Mouse (Mus musculus) myocyte (in vitro differentiated cells): ENCODE measurements around the gene Cux1. TPM values are rescaled to one million over a fixed set of nuclear protein-coding genes. Genes with fewer than 3 reads are reported as not detected.

Experiments
- H3K27me3 ChIP-seq: one replicate; pipeline ENCODE4 v1.6.1; 2011; ENCODE audit not compliant: control insufficient read depth, insufficient read depth, insufficient read length
- H3K36me3 ChIP-seq: one replicate; pipeline ENCODE4 v1.6.1; 2011; ENCODE audit not compliant: control insufficient read depth, insufficient read depth
- H3K4me2 ChIP-seq: one replicate; pipeline ENCODE4 v1.6.1; 2011; ENCODE audit warnings: low read depth, control low read depth
- H3K4me3 ChIP-seq: one replicate; pipeline ENCODE4 v1.5.1; 2011; ENCODE audit warnings: mild to moderate bottlenecking, control low read depth, moderate library complexity
- H3K79me2 ChIP-seq: one replicate; pipeline ENCODE4 v1.6.1; 2011; ENCODE audit not compliant: control insufficient read depth, insufficient read depth
- H3ac ChIP-seq: one replicate; pipeline ENCODE4 v1.6.1; 2011; ENCODE audit not compliant: control insufficient read depth, insufficient read length
- CEBPB ChIP-seq: IDR thresholded peaks from 2 replicates; pipeline ENCODE4 v1.6.1; 2011; ENCODE audit warnings: mild to moderate bottlenecking, moderate library complexity; ENCODE audit not compliant: poor library complexity, insufficient read depth, severe bottlenecking
- E2F4 ChIP-seq: IDR thresholded peaks from one replicate; pipeline ENCODE4 v1.6.1; 2011; ENCODE audit warnings: mild to moderate bottlenecking, control low read depth, moderate library complexity; ENCODE audit not compliant: insufficient read depth
- MAX ChIP-seq: IDR thresholded peaks from one replicate; pipeline ENCODE4 v1.6.1; 2011; ENCODE audit warnings: low read depth, mild to moderate bottlenecking, control low read depth
- MYOD1 ChIP-seq, 3 experiments: IDR thresholded peaks; one replicate each; pipeline ENCODE4 v1.6.1; 2011; ENCODE audit warnings: control low read depth in 2 of 3, low read depth in 2 of 3, mild to moderate bottlenecking in 2 of 3, moderate library complexity in 1 of 3; ENCODE audit not compliant: insufficient read length in 2 of 3, control insufficient read depth in 1 of 3
- MYOG ChIP-seq, 3 experiments: IDR thresholded peaks; one replicate each; pipeline ENCODE4 v1.6.1; 2011; ENCODE audit warnings: control low read depth in 2 of 3, low read depth in 2 of 3, mild to moderate bottlenecking in 2 of 3; ENCODE audit not compliant: insufficient read length in 2 of 3, control insufficient read depth in 1 of 3, insufficient read depth in 1 of 3
- POLR2A ChIP-seq: IDR thresholded peaks from one replicate; pipeline ENCODE4 v1.6.1; 2011; ENCODE audit warnings: low read depth, mild to moderate bottlenecking, control low read depth, moderate library complexity; ENCODE audit not compliant: insufficient read length
- POLR2AphosphoS2 ChIP-seq: IDR thresholded peaks from one replicate; pipeline ENCODE4 v1.6.1; 2011; ENCODE audit warnings: low read depth, control low read depth; ENCODE audit not compliant: insufficient read length
- REST ChIP-seq: IDR thresholded peaks from one replicate; pipeline ENCODE4 v1.6.1; 2011; ENCODE audit warnings: mild to moderate bottlenecking, control low read depth, moderate library complexity; ENCODE audit not compliant: insufficient read depth, insufficient read length
- SRF ChIP-seq: IDR thresholded peaks from one replicate; pipeline ENCODE4 v1.6.1; 2011; ENCODE audit warnings: low read depth; ENCODE audit not compliant: control insufficient read depth, insufficient read length
- TCF12 ChIP-seq: IDR thresholded peaks from one replicate; pipeline ENCODE4 v1.6.1; 2011; ENCODE audit warnings: mild to moderate bottlenecking, control low read depth; ENCODE audit not compliant: poor library complexity, insufficient read depth, severe bottlenecking
- TCF3 ChIP-seq: IDR thresholded peaks from one replicate; pipeline ENCODE4 v1.6.1; 2011; ENCODE audit warnings: low read depth, control low read depth; ENCODE audit not compliant: insufficient read length
- USF1 ChIP-seq: IDR thresholded peaks from one replicate; pipeline ENCODE4 v1.6.1; 2011; ENCODE audit warnings: low read depth, mild to moderate bottlenecking, control low read depth, moderate library complexity
- polyA plus RNA-seq: library from polyadenylated mRNA; unstranded; fragments of >200 nt; fragmentation: generic; extraction: Trizol; gene quantifications from one replicate; pipeline ENCODE4 v1.2.1, GENCODE M21; 2012; ENCODE audit warnings: missing spikeins

The Cux1 gene
- polyA plus RNA-seq, 1 experiment = 50.7 TPM

DNA sequence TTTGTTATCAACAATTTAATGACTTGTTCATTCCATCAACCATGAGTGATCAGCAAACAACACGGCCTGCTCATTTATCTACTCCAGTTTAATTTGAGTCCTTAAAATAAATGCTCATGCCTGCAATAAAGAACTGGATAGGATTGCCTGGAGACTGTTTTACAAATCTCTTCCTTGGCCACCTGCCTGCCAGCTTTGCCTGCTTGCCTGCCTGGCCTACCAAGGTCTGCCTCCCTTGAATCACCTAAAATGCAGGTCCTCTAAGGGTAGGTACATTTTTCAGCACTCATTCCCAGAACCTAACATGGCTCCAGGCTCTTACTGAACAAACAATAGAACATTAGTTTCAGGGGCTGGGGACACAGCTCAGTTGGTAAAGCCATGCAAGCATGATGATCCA is 39.4 kb downstream of the Cux1 start:
- TF ChIP-seq MYOD1 (IDR thresholded peaks at IDR 0.05; ENCODE audit: control insufficient read depth in 1 of 3, insufficient read length in 2 of 3, low read depth in 2 of 3) = no peak
- TF ChIP-seq SRF = no peak
- TF ChIP-seq MYOG (IDR thresholded peaks at IDR 0.05; ENCODE audit: control insufficient read depth in 1 of 3, insufficient read depth in 1 of 3, insufficient read length in 2 of 3, low read depth in 2 of 3) = no peak
- Histone ChIP-seq H3K79me2 (peaks cover 90% of the 10 kb centered on the region), H3K4me3 (no peak overlapping the region), H3K4me2 (no peak overlapping the region), H3K27me3 (no peaks in the 10 kb centered on the region), H3ac (no peak overlapping the region), H3K36me3 (no peaks in the 10 kb centered on the region)

DNA sequence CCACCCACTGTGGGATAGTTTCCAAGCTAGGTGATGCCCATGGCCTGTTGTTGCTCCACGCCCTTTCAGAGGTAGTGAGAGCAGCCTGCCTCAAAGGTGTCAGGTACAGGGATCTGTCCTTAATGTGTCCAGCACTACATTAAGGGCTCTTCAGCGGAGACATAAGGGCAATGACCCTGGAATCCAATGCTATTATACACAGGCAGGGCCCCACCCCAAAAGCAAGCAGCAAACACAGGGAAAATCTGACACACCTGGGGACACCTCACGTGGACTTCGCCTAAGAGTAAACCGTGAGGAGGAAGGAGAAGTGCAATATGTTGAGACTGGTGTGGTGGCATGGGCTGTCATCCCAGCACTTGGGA is 40.8 kb downstream of the Cux1 start:
- Histone ChIP-seq H3K4me2 (no peak overlapping the region), H3K27me3 (no peaks in the 10 kb centered on the region), H3ac (no peak overlapping the region), H3K79me2 (peaks cover 85% of the 10 kb centered on the region), H3K36me3 (no peaks in the 10 kb centered on the region), H3K4me3 (no peak overlapping the region)
- TF ChIP-seq USF1 (no peak), CEBPB (no peak), TCF3 (no peak), SRF (no peak), MAX (no peak), MYOG (IDR thresholded peaks at IDR 0.05; ENCODE audit: control insufficient read depth in 1 of 3, insufficient read depth in 1 of 3, insufficient read length in 2 of 3, low read depth in 2 of 3) (no peak), POLR2AphosphoS2 (no peak), TCF12 (no peak), POLR2A (no peak), REST (no peak), MYOD1 (IDR thresholded peaks at IDR 0.05; ENCODE audit: control insufficient read depth in 1 of 3, insufficient read length in 2 of 3, low read depth in 2 of 3) (no peak), E2F4 (no peak)

DNA sequence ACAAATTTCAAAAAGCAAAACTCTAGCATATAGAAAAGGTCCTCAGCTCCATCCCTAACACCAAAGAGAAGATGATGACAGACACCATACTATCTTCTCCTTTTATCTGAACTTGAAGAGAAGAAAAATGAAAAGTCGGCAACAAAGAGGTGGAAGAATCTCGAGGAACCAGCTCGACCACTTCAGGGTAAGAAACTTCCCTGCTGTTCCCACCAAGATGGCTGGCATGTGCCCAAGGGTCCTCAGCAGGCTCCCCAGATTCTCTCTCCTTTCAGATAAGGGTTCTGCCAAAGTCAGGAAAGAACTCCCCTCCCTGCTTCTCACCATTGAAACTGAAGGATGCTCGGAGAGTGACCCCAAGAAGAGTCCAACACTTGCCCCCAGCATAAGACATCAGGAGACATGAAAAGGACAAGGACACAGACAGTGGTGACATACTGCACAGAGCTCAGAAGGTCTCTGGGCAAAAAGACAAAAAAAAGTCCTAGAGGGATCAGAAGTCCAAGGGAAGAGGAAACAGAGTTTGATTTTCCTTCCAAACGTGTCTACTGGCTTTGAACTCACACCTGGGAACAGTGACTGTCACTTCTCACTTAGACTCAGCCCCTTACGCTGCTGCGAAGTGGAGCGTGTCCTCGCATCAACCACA is 41.3 kb downstream of the Cux1 start:
- H3K27me3 ChIP-seq = no peaks in the 10 kb centered on the region
- no peak overlapping the region for H3K4me2 ChIP-seq
- H3K4me3 ChIP-seq = no peak overlapping the region
- TF ChIP-seq TCF3 = no peak
- TF ChIP-seq USF1 = no peak
- no peak for TF ChIP-seq MAX
- no peak for TF ChIP-seq E2F4
- no peaks in the 10 kb centered on the region for H3K36me3 ChIP-seq
- no peak overlapping the region for H3ac ChIP-seq
- H3K79me2 ChIP-seq = peaks cover 83% of the 10 kb centered on the region

DNA sequence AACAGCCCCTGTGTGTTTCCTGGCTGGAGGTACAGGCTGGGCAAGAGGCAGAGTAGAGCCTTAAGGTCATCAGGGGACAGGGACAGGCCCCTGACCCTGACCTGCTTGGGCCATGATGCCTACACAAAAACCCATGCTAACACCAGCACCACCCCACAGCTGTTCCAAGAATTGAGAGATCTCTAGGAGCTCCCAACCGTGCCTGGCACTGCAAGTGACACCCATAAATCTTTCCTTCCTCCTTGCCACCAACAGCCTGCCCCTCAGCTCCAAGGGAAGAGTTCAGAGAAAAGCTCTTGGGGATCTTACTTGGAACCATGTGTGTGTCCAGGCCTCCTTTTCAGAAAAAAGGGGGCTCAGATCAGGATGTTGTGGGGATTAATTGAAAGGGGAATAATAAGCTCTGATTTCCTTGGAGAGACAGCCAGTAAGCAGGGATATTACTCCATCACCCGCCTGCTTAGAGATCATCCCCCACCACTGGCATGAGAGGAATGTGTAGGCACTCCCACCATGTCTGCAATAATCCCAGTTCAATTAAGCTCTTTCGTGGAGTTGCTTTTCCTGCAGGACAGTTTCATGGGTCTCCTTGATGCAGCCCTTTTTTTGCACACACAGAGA is 44.3 kb downstream of the Cux1 start:
- no peak overlapping the region for H3K4me3 ChIP-seq
- H3K27me3 ChIP-seq = no peaks in the 10 kb centered on the region
- peak overlapping the region; percentile 56 for H3K4me2 ChIP-seq
- peaks cover 81% of the 10 kb centered on the region for H3K79me2 ChIP-seq
- TF ChIP-seq CEBPB (peak; percentile 22; the same call in 1 of the 2 replicates), POLR2AphosphoS2 (no peak), E2F4 (no peak), MYOD1 (IDR thresholded peaks at IDR 0.05; ENCODE audit: control insufficient read depth in 1 of 3, insufficient read length in 2 of 3, low read depth in 2 of 3) (peak in 2 of 3 experiments; percentile 69 to 77), TCF12 (no peak), MAX (no peak), MYOG (IDR thresholded peaks at IDR 0.05; ENCODE audit: control insufficient read depth in 1 of 3, insufficient read depth in 1 of 3, insufficient read length in 2 of 3, low read depth in 2 of 3) (peak; percentile 21 to 84 (median 57))
- H3ac ChIP-seq = no peak overlapping the region
- no peaks in the 10 kb centered on the region for H3K36me3 ChIP-seq

DNA sequence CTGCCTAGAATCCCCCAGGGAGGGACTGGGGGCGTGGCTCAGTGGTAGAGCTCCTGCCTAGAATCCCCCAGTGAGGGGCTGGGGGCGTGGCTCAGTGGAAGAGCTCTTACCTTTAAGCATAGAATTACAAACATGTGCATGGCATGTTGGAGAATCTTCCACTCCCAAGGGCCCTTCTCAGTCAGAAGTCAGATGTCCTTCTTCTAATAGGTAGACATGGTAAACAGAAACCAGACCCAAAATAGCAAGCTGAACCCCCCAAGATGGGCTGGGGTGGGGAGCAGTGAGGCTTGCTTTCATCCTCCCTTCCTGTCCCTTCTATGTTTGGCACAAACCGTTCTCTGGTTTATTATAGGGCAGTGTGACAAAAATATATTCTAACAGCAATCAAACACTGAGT is 45.6 kb downstream of the Cux1 start:
- Histone ChIP-seq H3K79me2 (peaks cover 81% of the 10 kb centered on the region), H3K4me3 (no peak overlapping the region), H3K4me2 (no peak overlapping the region), H3K27me3 (no peaks in the 10 kb centered on the region), H3K36me3 (no peaks in the 10 kb centered on the region), H3ac (no peak overlapping the region)
- TF ChIP-seq E2F4 (no peak), USF1 (no peak), POLR2A (no peak), TCF3 (no peak), REST (no peak), MAX (no peak), MYOG (IDR thresholded peaks at IDR 0.05; ENCODE audit: control insufficient read depth in 1 of 3, insufficient read depth in 1 of 3, insufficient read length in 2 of 3, low read depth in 2 of 3) (no peak)
